Mouse (Mus musculus) megakaryocyte, adult 5-6 weeks (primary cell): Measurements from ENCODE around the gene Mroh8. TPM values are rescaled to one million over a fixed set of nuclear protein-coding genes. Genes with fewer than 3 reads are reported as not detected.
"Not testable (repeated sequence)": the region's sequence is repeated elsewhere in the genome, so short reads cannot be mapped to it uniquely, and the experiment has no call there.

Experiments
- ATAC-seq: 2 replicates; pipeline ENCODE4 v1.8.0; 2016; ENCODE audit warnings: mild to moderate bottlenecking, inconsistent platforms; ENCODE audit not compliant: poor library complexity, severe bottlenecking
- total RNA-seq, 2 experiments: library from RNA; stranded (forward) in 1 of 2; stranded (reverse) in 1 of 2; fragments of 153-499, 151-499 nt in 1 of 2; fragments of 221-1000, 200-1000 nt in 1 of 2; gene quantifications; 2 replicates each; pipeline versions ENCODE4 v1.2.3 to v1.2.4; 2015 to 2017

Mroh8 gene
- total RNA-seq, 2 experiments from 2014 or later: 0.11 to 0.18 TPM

DNA sequence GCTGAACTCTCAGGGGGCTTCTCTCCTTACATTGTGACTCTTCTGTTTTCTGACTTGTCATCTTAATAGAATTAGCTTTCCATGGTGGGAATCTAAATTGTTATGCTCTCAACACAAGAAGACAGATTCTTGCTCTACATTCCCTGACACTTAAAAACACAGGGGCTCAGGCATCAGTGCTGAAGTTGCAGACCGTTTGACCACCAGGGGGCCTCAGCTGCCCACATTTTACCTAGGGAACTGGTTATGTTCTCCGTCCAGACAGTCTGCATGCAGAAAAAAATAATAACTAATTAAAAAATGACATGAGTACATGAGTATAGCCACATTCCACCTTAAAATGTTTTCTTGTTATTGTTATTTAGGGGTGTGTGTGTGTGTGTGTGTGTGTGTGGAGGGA, 12.7 kb upstream of the Mroh8 start:
- ATAC-seq: peak; percentile 62; the same call in 1 of the 2 replicates

DNA sequence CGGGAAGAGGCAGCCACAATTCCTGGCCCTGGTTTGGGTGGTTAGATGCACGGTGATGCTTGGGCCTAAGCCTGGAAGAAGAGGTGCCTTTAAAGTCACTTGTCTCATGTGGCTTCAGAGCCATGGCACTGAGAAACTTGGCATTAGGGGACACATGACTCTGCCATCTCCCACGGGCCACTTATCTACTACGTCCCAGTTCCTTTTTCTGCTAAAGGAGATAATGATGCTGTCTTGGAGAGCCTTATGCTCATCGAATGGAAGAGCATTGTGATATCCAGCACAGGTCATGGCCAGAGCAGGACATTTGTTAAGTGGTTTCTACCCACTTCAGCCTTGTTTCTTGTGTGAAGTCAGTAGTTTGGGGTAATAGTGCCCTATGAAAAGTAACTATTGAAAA, 9.6 kb upstream of the Mroh8 start:
- no peak for ATAC-seq

DNA sequence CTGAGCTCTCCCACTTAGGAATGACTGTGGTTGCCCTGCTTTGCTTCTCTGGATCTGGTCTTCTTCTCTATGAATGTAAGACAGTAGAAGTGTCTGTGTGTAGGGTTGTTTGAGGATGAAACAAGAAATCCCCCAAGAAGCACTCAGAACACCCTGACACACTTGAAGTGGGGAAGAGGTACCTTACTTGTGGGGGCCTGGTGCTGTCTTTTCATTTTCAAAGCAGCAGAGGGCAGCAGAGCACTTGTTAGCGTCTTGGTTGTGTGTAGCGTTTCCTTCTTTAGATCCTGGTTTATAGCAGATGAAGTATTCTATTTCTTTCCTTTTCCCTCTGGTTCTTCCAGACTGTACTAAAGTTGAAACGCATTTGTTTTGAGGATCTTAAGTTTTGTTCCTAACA, 8.2 kb upstream of the Mroh8 start:
- peak; percentile 82 for ATAC-seq

DNA sequence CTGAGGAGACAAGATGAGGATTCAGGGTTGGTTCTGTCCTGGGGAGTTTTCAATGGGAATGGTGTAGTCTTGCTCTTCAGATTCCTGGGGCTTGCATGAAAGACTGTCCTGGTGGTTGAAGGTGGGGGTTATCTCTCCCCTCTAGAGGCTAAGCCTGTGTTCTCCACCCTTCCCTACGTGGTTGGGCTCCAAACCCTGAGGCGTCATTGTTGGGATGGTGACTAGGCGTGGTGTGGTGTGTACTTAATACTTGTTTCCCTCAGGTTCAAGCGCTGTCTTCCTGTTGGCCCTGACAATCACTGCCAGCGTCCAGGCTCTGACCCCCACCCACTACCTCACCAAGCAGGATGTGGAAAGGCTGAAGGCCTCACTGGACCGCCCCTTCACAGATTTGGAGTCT, 4.0 kb upstream of the Mroh8 start:
- ATAC-seq: no peak

DNA sequence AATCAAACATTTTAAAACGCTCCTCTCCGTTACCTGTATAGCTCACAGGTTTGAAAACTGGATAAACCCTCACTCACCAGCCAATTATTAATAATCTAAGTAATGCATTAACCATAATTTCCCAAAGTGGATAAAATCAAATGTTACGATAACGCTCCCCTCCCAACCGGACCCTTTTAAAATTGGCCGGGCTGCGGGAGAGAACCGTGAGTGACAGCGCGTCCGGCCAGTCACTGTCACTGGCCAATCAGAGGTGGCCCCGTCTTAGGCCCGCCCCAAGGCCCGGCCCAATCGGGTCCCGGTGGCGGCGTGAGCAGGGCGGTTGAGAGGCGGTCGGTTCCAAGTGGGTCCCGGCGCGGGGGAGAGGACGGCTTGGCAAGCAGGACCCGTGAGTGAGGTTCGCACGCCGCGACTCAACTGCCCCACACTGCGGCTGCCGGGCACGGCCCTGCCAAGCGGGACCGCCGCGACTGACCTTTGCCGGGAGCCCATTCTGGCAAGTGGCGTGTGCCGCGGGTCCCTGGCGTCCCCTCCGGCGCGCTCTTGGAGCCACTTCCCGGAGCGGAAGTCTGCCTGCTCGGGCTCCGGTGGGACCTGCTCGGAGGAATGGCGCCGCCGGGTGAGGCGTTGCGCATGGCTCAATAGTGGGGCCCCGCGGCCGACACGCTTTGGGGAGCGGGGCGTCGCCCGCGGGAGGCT, 483 bp downstream of the Mroh8 start, which contains the start of gene Rpn2:
Gene Rpn2 (plus strand): TSS at position 301 of the 699 bp plus-strand sequence.
- peak; percentile 99 for ATAC-seq

DNA sequence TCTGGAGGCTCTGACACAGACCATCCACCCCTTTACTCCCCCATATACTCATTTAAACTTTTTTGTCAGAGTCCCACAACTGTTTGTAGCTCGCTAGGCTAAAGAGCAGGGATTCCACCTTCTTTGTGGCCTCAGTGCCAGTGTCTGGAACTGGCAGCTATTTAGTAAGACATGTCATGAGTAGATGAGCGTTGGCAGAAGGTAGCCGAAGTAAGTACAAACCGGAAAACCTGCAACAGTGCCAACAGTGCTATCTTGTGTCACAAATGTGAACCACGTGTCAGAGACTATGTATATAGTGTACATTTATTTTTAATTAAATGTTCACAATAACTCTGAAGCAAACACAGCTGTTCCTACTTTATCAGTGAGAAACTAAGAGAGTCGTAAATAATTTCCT, 15.5 kb downstream of the Mroh8 start:
- no peak for ATAC-seq

GRCm38 (mm10) chr2:157263101-157263500, 16.2 kb downstream of the Mroh8 start:
- ATAC-seq: no peak

DNA sequence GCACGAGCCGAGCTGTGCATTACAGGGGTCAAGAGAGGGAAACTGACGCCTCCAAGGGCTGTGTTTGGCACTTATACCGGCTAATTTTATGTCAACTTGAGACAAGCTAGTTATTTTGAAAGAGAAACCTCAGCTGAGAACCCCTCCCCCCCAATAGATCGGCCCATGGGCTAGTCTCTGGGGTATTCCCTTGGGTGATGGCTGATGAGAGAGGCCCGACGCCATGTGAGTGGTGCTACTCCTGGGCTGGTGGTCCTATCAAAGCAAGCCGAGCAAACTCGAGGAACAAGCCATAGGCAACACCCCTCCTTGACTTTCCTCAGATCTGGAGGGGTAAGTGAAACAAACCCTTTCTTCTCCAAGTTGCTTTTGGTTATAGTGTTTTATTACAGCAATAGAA, 16.8 kb downstream of the Mroh8 start:
- no peak for ATAC-seq

- no peak for ATAC-seq
Measured at GRCm38 (mm10) chr2:157261930-157262329, 17.4 kb downstream of the Mroh8 start.

DNA sequence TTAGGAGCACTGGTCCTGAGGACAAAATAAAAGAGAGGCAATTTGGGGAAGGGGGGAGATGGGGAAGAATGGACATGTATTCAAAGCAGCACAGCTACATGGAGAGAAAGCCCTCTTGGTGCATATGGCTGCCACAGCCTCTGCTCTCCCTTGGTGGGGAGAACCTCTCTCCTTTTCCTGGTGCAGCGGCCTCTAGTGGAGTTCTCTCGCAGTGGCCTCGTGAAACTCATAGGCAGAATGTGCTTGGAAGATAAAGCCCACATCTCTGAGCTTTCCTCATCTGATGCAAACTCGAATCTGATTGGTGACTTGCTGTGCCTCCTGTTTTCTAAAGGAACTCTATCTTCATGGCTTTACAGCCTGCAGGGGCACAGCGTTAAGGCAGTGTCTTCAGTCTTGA, 19.6 kb downstream of the Mroh8 start:
- peak; percentile 91 for ATAC-seq

DNA sequence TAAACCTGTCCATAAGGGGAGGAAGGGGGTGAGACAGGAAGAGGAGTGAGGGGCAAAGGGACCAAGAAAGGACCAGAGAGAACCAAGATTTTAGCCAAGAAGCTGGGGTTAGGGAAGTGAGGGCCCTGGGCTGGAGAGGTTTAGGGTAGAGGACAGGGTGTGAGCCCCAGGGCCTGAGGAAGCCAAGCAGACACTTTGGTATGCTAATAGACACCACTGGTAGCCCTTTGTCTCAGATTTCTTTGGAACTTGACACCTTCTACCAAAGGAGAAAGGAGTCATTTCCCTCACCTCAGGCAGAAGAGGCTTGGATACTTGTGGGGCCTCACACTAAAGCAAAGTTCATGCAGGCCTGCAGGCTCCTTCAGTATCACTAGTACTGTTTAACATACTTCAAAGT, 31.2 kb downstream of the Mroh8 start:
- no peak for ATAC-seq

- no peak for ATAC-seq
Measured at GRCm38 (mm10) chr2:157245603-157246002, 33.7 kb downstream of the Mroh8 start.

DNA sequence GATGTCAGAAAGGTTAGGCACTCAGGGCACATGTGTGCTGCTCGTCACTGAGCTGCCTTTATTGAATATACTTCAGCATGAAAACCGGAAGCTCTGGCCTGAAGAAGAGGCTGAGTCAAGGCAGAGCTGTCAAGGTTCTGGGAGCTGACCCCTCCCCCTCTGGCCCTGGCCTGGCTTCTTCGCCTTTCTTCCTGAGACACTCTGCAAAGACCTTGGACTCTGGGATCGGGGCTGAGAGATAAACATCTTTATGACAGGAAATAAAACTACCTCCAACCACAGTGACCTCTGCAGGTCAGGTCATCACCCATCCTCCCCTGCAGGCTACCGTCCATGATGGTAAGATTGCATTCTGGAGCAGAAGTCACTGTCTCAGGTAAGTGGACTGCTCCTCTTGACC, 34.3 kb downstream of the Mroh8 start:
- no peak for ATAC-seq

- no peak for ATAC-seq
Measured at GRCm38 (mm10) chr2:157235946-157236345, 43.4 kb downstream of the Mroh8 start.

DNA sequence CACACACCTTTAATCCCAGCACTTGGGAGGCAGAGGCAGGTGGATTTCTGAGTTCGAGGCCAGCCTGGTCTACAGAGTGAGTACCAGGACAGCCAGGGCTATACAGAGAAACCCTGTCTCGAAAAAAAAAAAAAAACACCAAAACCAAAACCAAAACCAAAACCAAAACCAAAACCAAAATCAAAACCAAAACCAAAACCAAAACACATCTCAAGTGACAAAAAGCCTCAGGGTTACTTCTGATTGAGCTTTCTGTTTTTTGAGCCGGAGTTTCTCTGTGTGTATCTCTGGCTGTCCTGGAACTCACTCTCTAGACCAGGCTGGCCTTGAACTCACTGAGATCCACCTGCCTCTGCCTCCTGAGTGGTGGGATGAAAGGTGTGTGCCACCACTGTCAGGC, 57.4 kb downstream of the Mroh8 start:
- not testable (repeated sequence) for ATAC-seq

DNA sequence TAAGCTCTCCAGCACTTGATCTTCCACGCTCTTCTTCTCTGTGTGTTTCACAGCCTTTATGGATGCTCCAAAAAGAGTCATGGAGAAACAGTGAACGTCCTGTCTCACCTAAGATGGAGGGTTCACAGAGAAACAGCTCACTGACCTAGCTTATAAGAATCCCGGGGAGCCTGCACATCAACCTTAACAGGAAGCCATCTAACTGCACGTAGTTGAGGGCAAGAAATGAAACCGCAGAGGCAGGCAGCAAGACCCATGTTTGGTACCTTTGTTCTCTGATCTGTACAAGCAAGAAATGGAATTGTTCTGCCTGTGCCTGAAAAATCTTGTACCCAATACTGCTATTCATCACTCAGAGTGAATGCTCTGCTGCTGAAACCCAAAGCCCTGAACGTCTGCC, 59.2 kb downstream of the Mroh8 start:
- no peak for ATAC-seq

GRCm38 (mm10) chr2:157211731-157212130, 67.6 kb downstream of the Mroh8 start:
- ATAC-seq: no peak

- peak; percentile 72 for ATAC-seq
Measured at GRCm38 (mm10) chr2:157204366-157205218, 74.8 kb downstream of the Mroh8 start, which contains the start of gene Rbl1. Gene Rbl1, minus strand, starts transcription at chr2:157204534.

DNA sequence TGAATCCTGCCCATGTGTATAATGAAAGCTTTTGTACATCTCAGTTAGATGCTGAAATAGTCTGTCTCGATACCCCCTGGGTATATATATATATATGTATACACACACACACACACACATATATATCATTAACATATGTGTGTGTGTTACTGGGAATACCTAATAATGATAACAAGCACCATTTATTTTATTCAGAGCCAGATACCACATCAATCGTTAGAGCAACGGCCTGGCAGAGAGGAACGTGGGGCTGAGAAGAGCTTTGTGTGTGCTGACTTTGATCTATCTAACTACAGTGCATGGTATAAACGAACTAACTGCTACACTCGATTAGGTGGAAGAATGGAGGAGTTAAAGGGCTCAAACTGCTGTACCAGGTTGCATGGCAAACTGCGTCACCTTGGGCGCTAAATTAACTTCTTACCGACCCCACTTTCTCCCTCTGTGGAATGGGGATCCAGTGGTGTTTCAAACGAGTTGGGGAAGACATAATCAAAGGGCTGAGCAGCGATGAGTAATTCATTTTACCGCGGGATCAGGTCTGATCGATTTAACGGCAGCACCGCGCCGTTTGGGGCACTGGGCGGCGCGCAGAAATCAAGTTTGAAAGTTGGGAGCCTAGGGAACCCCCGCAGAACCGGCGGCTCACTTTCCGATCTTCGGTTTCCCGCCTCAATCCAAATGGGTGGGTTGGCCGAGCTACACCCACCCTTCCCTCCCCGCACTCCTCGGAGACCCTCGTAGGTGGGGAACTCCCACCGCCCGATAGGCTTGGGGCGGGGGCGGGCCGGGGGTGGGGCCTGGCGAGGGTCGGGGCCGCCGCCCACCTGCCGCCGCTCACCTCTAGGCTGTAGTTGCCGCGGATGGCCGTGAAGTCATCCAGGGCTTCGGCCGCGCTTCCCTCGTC, 75.6 kb downstream of the Mroh8 start:
- no peak for ATAC-seq

DNA sequence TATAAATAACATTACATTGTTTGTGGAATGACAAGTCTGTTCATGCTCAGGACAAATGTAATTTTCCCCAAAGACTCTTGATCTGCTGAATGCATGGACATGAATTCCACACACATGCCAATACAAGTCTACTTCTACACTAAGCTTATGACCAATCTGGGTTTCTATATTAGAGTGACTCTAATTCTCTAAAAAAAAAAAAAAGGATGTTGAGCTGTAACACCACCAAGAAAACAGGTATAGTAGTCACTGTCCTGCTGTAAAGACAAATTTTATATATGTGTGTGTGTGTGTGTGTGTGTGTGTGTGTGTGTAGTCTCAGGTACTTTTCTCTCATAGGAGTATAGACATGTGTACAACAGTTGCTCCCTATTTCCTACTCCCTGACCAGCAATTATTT, 76.3 kb downstream of the Mroh8 start:
- no peak for ATAC-seq

GRCm38 (mm10) chr2:157202361-157202760, 77.0 kb downstream of the Mroh8 start:
- ATAC-seq: no peak
